Mouse (Mus musculus) gastrocnemius, postnatal 14 days (tissue): ENCODE measurements around the gene Panx2. TPM values are rescaled to one million over a fixed set of nuclear protein-coding genes. Genes with fewer than 3 reads are reported as not detected.

ENCODE experiments used
- DNase-seq: peaks from one replicate; pipeline ENCODE4 v3.0.0; 2021; ENCODE audit warnings: mixed read lengths
- intact Hi-C: fragments of 180-260 bp; cut with DNase I; formaldehyde crosslinking; loops from one replicate; pipeline ENCODE4 v1.15.1; 2025; ENCODE audit warnings: low total_unique reads
- total RNA-seq, 2 experiments: library from RNA; stranded (reverse); gene quantifications; 2 replicates each; pipeline ENCODE4 v1.2.3; 2021

Panx2 gene
- total RNA-seq, 2 experiments from 2014 or later = 0.27 TPM; not detected in 1

- intact Hi-C loops = no loop called here
- DNase-seq = no peak
These were observed 50.6 kb downstream of the Panx2 start for GRCm38 (mm10) chr15:89110147-89110546.

- no peak for DNase-seq
- intact Hi-C loops = no loop called here
These were observed 58.5 kb downstream of the Panx2 start for GRCm38 (mm10) chr15:89118007-89118406.

GRCm38 (mm10) chr15:89122649-89123366 is 63.3 kb downstream of the Panx2 start, which contains the start of gene Tubgcp6:
Gene Tubgcp6 (minus strand): TSS chr15:89123112.
- peak; percentile 94 for DNase-seq
- intact Hi-C loops = no loop called here

Other genes starting within 250 kb of the Panx2 start
- gene Alg12, start 240.4 kb upstream of the Panx2 start, total RNA-seq = 1 to 10 TPM; 4.9 to 5.4 TPM
- gene Creld2, start 240.1 kb upstream of the Panx2 start, total RNA-seq = 10 to 100 TPM in 1 of 2 experiments, 1 to 10 TPM in 1; 8.9 to 11.4 TPM
- gene Pim3, start 197.5 kb upstream of the Panx2 start, total RNA-seq = 10 to 100 TPM; 13.4 to 26.0 TPM
- not detected for gene Ttll8, start 105.3 kb upstream of the Panx2 start, total RNA-seq
- gene Mlc1, start 80.7 kb upstream of the Panx2 start, total RNA-seq = under 1 TPM; 0.10 to 0.11 TPM
- not detected for gene Mov10l1, start 76.8 kb upstream of the Panx2 start, total RNA-seq
- 10 to 100 TPM; 20.4 to 23.6 TPM for gene Trabd, start 15.4 kb downstream of the Panx2 start, total RNA-seq
- 10 to 100 TPM in 1 of 2 experiments, 1 to 10 TPM in 1; 9.8 to 10.1 TPM for gene Selenoo, start 29.4 kb downstream of the Panx2 start, total RNA-seq
- gene Tubgcp6, start 63.4 kb downstream of the Panx2 start, total RNA-seq = 1 to 10 TPM; 7.2 to 7.3 TPM
- gene Hdac10, start 69.0 kb downstream of the Panx2 start, total RNA-seq = 1 to 10 TPM; 5.6 to 6.2 TPM
- 100 to 1,000 TPM in 1 of 2 experiments, 10 to 100 TPM in 1; 91.5 to 104 TPM for gene Mapk12, start 81.0 kb downstream of the Panx2 start, total RNA-seq
- gene Mapk11, start 89.9 kb downstream of the Panx2 start, total RNA-seq = 1 to 10 TPM; 1.7 TPM
- gene Plxnb2, start 121.1 kb downstream of the Panx2 start, total RNA-seq = 10 to 100 TPM; 20.9 to 23.8 TPM
- 1 to 10 TPM; 4.1 to 5.4 TPM for gene Dennd6b, start 136.8 kb downstream of the Panx2 start, total RNA-seq
- gene Ppp6r2, start 151.8 kb downstream of the Panx2 start, total RNA-seq = 10 to 100 TPM; 56.2 to 57.3 TPM